8 mouse cellular contexts compared by ENCODE assay signal in genomic region chr8:84724683-84725082, GRCm38 (mm10). TPM values are rescaled to one million over a fixed set of nuclear protein-coding genes. Genes with fewer than 3 reads are reported as not detected.
DNase-seq lines count a peak whose midpoint lies in the region; ATAC-seq and TF ChIP-seq lines count a peak whose summit lies in the region.

No protein-coding gene starts in this region.

- no peak for ATAC-seq in heart, embryonic 13.5 days (ENCODE audit: extremely low read depth, insufficient number of reproducible peaks, low FRiP score, low TSS enrichment)
- 0 out of 2 replicates have a peak, but pooled peaks have one; percentile 4 for ATAC-seq in G1E (ENCODE audit: extremely low read depth, insufficient number of reproducible peaks, low FRiP score, poor library complexity, severe bottlenecking)
- no peak for ATAC-seq in forebrain, postnatal 0 days
- peak; percentile 38 for ATAC-seq in liver, postnatal 0 days

- peaks cover 57% of the 10 kb centered on the region for H3K36me3 ChIP-seq in heart, embryonic 13.5 days
- peaks cover 82% of the 10 kb centered on the region for H3K36me3 ChIP-seq in G1E (replicated peaks)
- H3K36me3 ChIP-seq in forebrain, postnatal 0 days (ENCODE audit: insufficient read depth), result peaks cover 68% of the 10 kb centered on the region
- H3K36me3 ChIP-seq in liver, postnatal 0 days (replicated peaks; ENCODE audit: insufficient read depth, low read length), result peaks cover 7% of the 10 kb centered on the region

- H3K4me2 ChIP-seq in heart, embryonic 13.5 days, result peak overlapping the region; percentile 62
- H3K4me2 ChIP-seq in forebrain, postnatal 0 days (ENCODE audit: low read depth), result no peak overlapping the region
- peak overlapping the region; percentile 75 for H3K4me2 ChIP-seq in liver, postnatal 0 days (ENCODE audit: low read depth, low read length)

- peak overlapping the region; percentile 74 for H3K9ac ChIP-seq in heart, embryonic 13.5 days
- peak overlapping the region; percentile 25; the same call in 1 of the 2 replicates for H3K9ac ChIP-seq in forebrain, postnatal 0 days
- peak overlapping the region; percentile 56 for H3K9ac ChIP-seq in liver, postnatal 0 days (replicated peaks)

- no peak for DNase-seq in heart, adult 8-10 months (ENCODE audit: low spot score)
- no peak for DNase-seq in G1E (ENCODE audit: low spot score)
- DNase-seq in forebrain, postnatal 0 days, result peak; percentile 16
- no peak for DNase-seq in liver, postnatal 0 days
- DNase-seq in embryo, embryonic 10.5 days (ENCODE audit: low spot score), result no peak
- DNase-seq in gastrocnemius, postnatal 10 days, result no peak
- DNase-seq in retina, postnatal 1 day, result no peak

- WGBS in heart, embryonic 13.5 days, result 50% methylated on average over 9 of the region's 9 CpGs
- 51% methylated on average over 9 of the region's 9 CpGs for WGBS in forebrain, postnatal 0 days
- WGBS in liver, postnatal 0 days (ENCODE audit: insufficient replicate concordance), result 43% methylated on average over 9 of the region's 9 CpGs

- H3K4me1 ChIP-seq in heart, embryonic 13.5 days, result peaks cover 97% of the 10 kb centered on the region
- peaks cover 92% of the 10 kb centered on the region for H3K4me1 ChIP-seq in G1E (ENCODE audit: insufficient read depth, low read depth, low read length)
- peaks cover 22% of the 10 kb centered on the region for H3K4me1 ChIP-seq in forebrain, postnatal 0 days (ENCODE audit: insufficient read depth)
- peaks cover 73% of the 10 kb centered on the region for H3K4me1 ChIP-seq in liver, postnatal 0 days (ENCODE audit: insufficient read depth)

- H3K27ac ChIP-seq in heart, embryonic 13.5 days (replicated peaks), result peak overlapping the region; percentile 94
- H3K27ac ChIP-seq in forebrain, postnatal 0 days (ENCODE audit: low read depth, low read length), result peak overlapping the region; percentile 82
- peak overlapping the region; percentile 87 for H3K27ac ChIP-seq in liver, postnatal 0 days (ENCODE audit: low read depth)

- TF ChIP-seq EP300 in liver, postnatal 0 days (IDR thresholded peaks at IDR 0.05; ENCODE audit: low read depth), result peak; percentile 76

- peak overlapping the region; percentile 10 for H3K4me3 ChIP-seq in heart, embryonic 13.5 days
- H3K4me3 ChIP-seq in G1E (ENCODE audit: low read depth, low read length), result peak overlapping the region; percentile 71
- H3K4me3 ChIP-seq in forebrain, postnatal 0 days (ENCODE audit: low read depth, low read length), result no peak overlapping the region
- peak overlapping the region; percentile 38 for H3K4me3 ChIP-seq in liver, postnatal 0 days (ENCODE audit: low read depth, low read length)

- TF ChIP-seq CTCF in G1E (IDR thresholded peaks at IDR 0.05; ENCODE audit: low read depth, low read length), result no peak
- TF ChIP-seq CTCF in forebrain, postnatal 0 days (IDR thresholded peaks at IDR 0.05; ENCODE audit: low read depth), result no peak
- no peak for TF ChIP-seq CTCF in liver, postnatal 0 days (IDR thresholded peaks at IDR 0.05; ENCODE audit: low read depth)

- H3K27me3 ChIP-seq in heart, embryonic 13.5 days (replicated peaks), result peaks cover 10% of the 10 kb centered on the region; the same call in 1 of the 2 replicates
- H3K27me3 ChIP-seq in G1E (ENCODE audit: insufficient read depth, low read length), result no peaks in the 10 kb centered on the region
- H3K27me3 ChIP-seq in forebrain, postnatal 0 days (ENCODE audit: insufficient read depth, low read length), result no peaks in the 10 kb centered on the region
- H3K27me3 ChIP-seq in liver, postnatal 0 days (ENCODE audit: insufficient read depth, low read length), result no peaks in the 10 kb centered on the region

- H3K9me3 ChIP-seq in heart, embryonic 13.5 days, result no peaks in the 10 kb centered on the region
- H3K9me3 ChIP-seq in G1E (replicated peaks), result no peaks in the 10 kb centered on the region
- H3K9me3 ChIP-seq in forebrain, postnatal 0 days (ENCODE audit: low read length), result no peaks in the 10 kb centered on the region
- H3K9me3 ChIP-seq in liver, postnatal 0 days (ENCODE audit: low read length), result no peaks in the 10 kb centered on the region

RNA-seq across cellular contexts. Expression of gene G430095P16Rik, which starts 1.9 kb away (rescaled TPM):
- 7.8 and 8.9 TPM in 2 replicates for polyA plus RNA-seq in heart, embryonic 13.5 days (2015; fragmentation: Nextera tagmentation; extraction: Ambion mirVana)
- total RNA-seq in heart, adult 8-10 months (2022), result under 1 TPM in 1 of 4 experiments, not detected in 3; 0.66 TPM
- total RNA-seq in G1E (2014; fragmentation: Nextera tagmentation), result 39.9 and 54.3 TPM in 2 replicates
- total RNA-seq in G1E (2017), result 11.0 and 11.3 TPM in 2 replicates
- 35.2 and 42.7 TPM in 2 replicates for polyA plus RNA-seq in G1E (2012)
- total RNA-seq in forebrain, postnatal 0 days (2014; rRNA removed), result not detected in 2 replicates
- 0.56 and 1.0 TPM in 2 replicates for polyA plus RNA-seq in forebrain, postnatal 0 days (2015; fragmentation: Nextera tagmentation; extraction: Ambion mirVana)
- 4.8 and 6.3 TPM in 2 replicates for polyA plus RNA-seq in liver, postnatal 0 days (2015; fragmentation: Nextera tagmentation; extraction: Ambion mirVana)
- 1 to 10 TPM; 2.2 to 2.8 TPM for total RNA-seq in gastrocnemius, postnatal 10 days (2021)

RNA-seq across cellular contexts. Expression of gene Lyl1, which starts 23.4 kb away (rescaled TPM):
- polyA plus RNA-seq in heart, embryonic 13.5 days (2015; fragmentation: Nextera tagmentation; extraction: Ambion mirVana), result 15.4 and 17.1 TPM in 2 replicates
- total RNA-seq in heart, adult 8-10 months (2022), result 1 to 10 TPM; 3.5 to 4.8 (median 4.3) TPM
- total RNA-seq in G1E (2014; fragmentation: Nextera tagmentation) (136 and 138 TPM in 2 replicates), G1E (2017) (81.2 and 95.6 TPM in 2 replicates)
- 550 and 561 TPM in 2 replicates for polyA plus RNA-seq in G1E (2012)
- total RNA-seq in forebrain, postnatal 0 days (2014; rRNA removed), result 2.2 and 2.7 TPM in 2 replicates
- polyA plus RNA-seq in forebrain, postnatal 0 days (2015; fragmentation: Nextera tagmentation; extraction: Ambion mirVana), result 2.4 and 2.5 TPM in 2 replicates
- 24.6 and 25.7 TPM in 2 replicates for polyA plus RNA-seq in liver, postnatal 0 days (2015; fragmentation: Nextera tagmentation; extraction: Ambion mirVana)
- 1 to 10 TPM; 3.3 to 5.4 TPM for total RNA-seq in gastrocnemius, postnatal 10 days (2021)

RNA-seq across cellular contexts. Expression of gene Nacc1, which starts 37.0 kb away (rescaled TPM):
- polyA plus RNA-seq in heart, embryonic 13.5 days (2015; fragmentation: Nextera tagmentation; extraction: Ambion mirVana), result 15.1 and 15.7 TPM in 2 replicates
- total RNA-seq in heart, adult 8-10 months (2022), result 10 to 100 TPM; 26.7 to 36.0 (median 33.4) TPM
- total RNA-seq in G1E (2014; fragmentation: Nextera tagmentation) (120 and 125 TPM in 2 replicates), G1E (2017) (48.1 and 54.5 TPM in 2 replicates)
- 207 and 224 TPM in 2 replicates for polyA plus RNA-seq in G1E (2012)
- total RNA-seq in forebrain, postnatal 0 days (2014; rRNA removed), result 65.9 and 78.2 TPM in 2 replicates
- 14.6 and 14.7 TPM in 2 replicates for polyA plus RNA-seq in forebrain, postnatal 0 days (2015; fragmentation: Nextera tagmentation; extraction: Ambion mirVana)
- polyA plus RNA-seq in liver, postnatal 0 days (2015; fragmentation: Nextera tagmentation; extraction: Ambion mirVana), result 3.3 and 3.6 TPM in 2 replicates
- total RNA-seq in gastrocnemius, postnatal 10 days (2021), result 10 to 100 TPM; 38.2 to 39.1 TPM

RNA-seq across cellular contexts. Expression of gene Trmt1, which starts 38.6 kb away (rescaled TPM):
- 47.6 and 51.6 TPM in 2 replicates for polyA plus RNA-seq in heart, embryonic 13.5 days (2015; fragmentation: Nextera tagmentation; extraction: Ambion mirVana)
- 10 to 100 TPM; 30.9 to 41.7 (median 38.5) TPM for total RNA-seq in heart, adult 8-10 months (2022)
- total RNA-seq in G1E (2014; fragmentation: Nextera tagmentation), result 63.3 and 64.9 TPM in 2 replicates
- 68.2 and 96.4 TPM in 2 replicates for total RNA-seq in G1E (2017)
- 244 and 260 TPM in 2 replicates for polyA plus RNA-seq in G1E (2012)
- total RNA-seq in forebrain, postnatal 0 days (2014; rRNA removed), result 89.5 and 94.8 TPM in 2 replicates
- polyA plus RNA-seq in forebrain, postnatal 0 days (2015; fragmentation: Nextera tagmentation; extraction: Ambion mirVana), result 59.8 and 67.5 TPM in 2 replicates
- 21.3 TPM in 2 replicates for polyA plus RNA-seq in liver, postnatal 0 days (2015; fragmentation: Nextera tagmentation; extraction: Ambion mirVana)
- 10 to 100 TPM; 33.7 to 43.9 TPM for total RNA-seq in gastrocnemius, postnatal 10 days (2021)

Comparison
In these comparisons a context has a peak if more than half of its experiments do, and no peak if none do; other contexts are left out.
1. ATAC-seq: peak in G1E (single experiment) and liver, postnatal 0 days (single experiment); none in heart, embryonic 13.5 days (single experiment) and forebrain, postnatal 0 days (single experiment).
2. RNA of gene Lyl1, which starts 23.4 kb away (total RNA-seq): 81.2 to 138 TPM in G1E; 3.3 to 5.4 TPM in gastrocnemius, postnatal 10 days, 3.5 to 4.8 TPM in heart, adult 8-10 months and 2.2 to 2.7 TPM in forebrain, postnatal 0 days; every median in the first group is over 10 times any median in the second.
3. Peak in every context shown above with its lines, with median percentiles within 50 percentile points of each other: H3K27ac ChIP-seq and H3K9ac ChIP-seq.